Mouse (Mus musculus) leukemia stem cell, adult 10-12 weeks (primary cell): ENCODE data around the gene 9230110F15Rik. TPM values are rescaled to one million over a fixed set of nuclear protein-coding genes. Genes with fewer than 3 reads are reported as not detected.

Source experiments
- polyA plus RNA-seq: library from polyadenylated mRNA; stranded (reverse); fragments of >175 nt; gene quantifications from 2 replicates; pipeline ENCODE4 v1.2.3, GENCODE M21; 2012; ENCODE audit warnings: low replicate concordance

The 9230110F15Rik gene
- not detected in 2 replicates for polyA plus RNA-seq

GRCm38 (mm10) chr9:35844050-35844449 lies at the start of gene 9230110F15Rik:
9230110F15Rik (minus strand) TSS chr9:35844150.

GRCm38 (mm10) chr9:35790001-35790400 lies 53.9 kb downstream of the 9230110F15Rik start, which contains the start of the genes Gm27235 and D730048I06Rik:
Gm27235 (minus strand) TSS chr9:35790101.
D730048I06Rik (minus strand) TSS chr9:35790112.

Other genes with a start within 250 kb of the 9230110F15Rik start
- gene Pate4, start 232.2 kb downstream of the 9230110F15Rik start, polyA plus RNA-seq = not detected in 2 replicates
- not detected in 2 replicates for gene Pate3, start 195.9 kb downstream of the 9230110F15Rik start, polyA plus RNA-seq
- gene Pate1, start 156.8 kb downstream of the 9230110F15Rik start, polyA plus RNA-seq = not detected in 2 replicates
- not detected in 2 replicates for gene Gm17677, start 103.1 kb downstream of the 9230110F15Rik start, polyA plus RNA-seq
- gene Gm17727, start 66.0 kb downstream of the 9230110F15Rik start, polyA plus RNA-seq = not detected in 2 replicates
- not detected in 2 replicates for gene Gm27235, start 54.0 kb downstream of the 9230110F15Rik start, polyA plus RNA-seq
- gene D730048I06Rik, start 54.0 kb downstream of the 9230110F15Rik start, polyA plus RNA-seq = not detected in 2 replicates
- gene 9230113P08Rik, start 64.3 kb upstream of the 9230110F15Rik start, polyA plus RNA-seq = not detected in 2 replicates